Mouse (Mus musculus): ENCODE results near the gene Ddr1. TPM values are rescaled to one million over a fixed set of nuclear protein-coding genes. Genes with fewer than 3 reads are reported as not detected.

Gene Ddr1
- polyA plus RNA-seq, 1 experiment from 2014 or later = 38.2 TPM

DNA sequence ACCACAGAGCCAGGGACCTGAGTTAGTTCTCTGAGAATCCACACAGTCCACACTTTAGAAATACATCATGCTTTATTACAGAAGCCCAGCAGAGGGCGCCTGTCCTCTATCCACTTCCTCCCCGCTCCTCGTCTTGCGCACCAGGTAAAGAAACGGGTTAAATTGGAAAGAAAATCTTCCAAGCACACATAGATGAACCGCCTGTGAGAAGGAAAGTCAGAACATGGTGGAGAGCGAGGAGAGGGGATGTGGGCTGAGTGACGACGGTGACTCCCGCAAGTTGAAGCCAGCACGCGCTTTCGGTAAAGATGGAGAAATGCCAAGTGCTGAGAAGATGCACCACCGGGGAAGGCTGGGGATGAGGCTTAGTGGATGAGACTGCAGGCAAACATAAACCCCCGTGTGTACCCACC lies 68.7 kb downstream of the Ddr1 start:
- Histone ChIP-seq H3K4me1 (ENCODE audit: insufficient read depth) (peaks cover 17% of the 10 kb centered on the region), H3K4me3 (ENCODE audit: low read depth, low read length) (peak overlapping the region; percentile 33), H3K27me3 (ENCODE audit: insufficient read depth, low read length) (no peaks in the 10 kb centered on the region), H3K36me3 (ENCODE audit: insufficient read depth) (no peaks in the 10 kb centered on the region), H3K27ac (ENCODE audit: low read depth) (peak overlapping the region; percentile 77), H3K9ac (peak overlapping the region; percentile 33), H3K4me2 (peak overlapping the region; percentile 69), H3K9me3 (ENCODE audit: low read depth, low read length) (no peaks in the 10 kb centered on the region)
- 1% methylated on average over 15 of the region's 15 CpGs for WGBS
- DNase-seq (peak; percentile 90), ATAC-seq (ENCODE audit: insufficient read depth) (0 out of 2 replicates have a peak, but pooled peaks have one; percentile 30)
- peak; percentile 86 for TF ChIP-seq CTCF (IDR thresholded peaks at IDR 0.05; ENCODE audit: low read depth)

DNA sequence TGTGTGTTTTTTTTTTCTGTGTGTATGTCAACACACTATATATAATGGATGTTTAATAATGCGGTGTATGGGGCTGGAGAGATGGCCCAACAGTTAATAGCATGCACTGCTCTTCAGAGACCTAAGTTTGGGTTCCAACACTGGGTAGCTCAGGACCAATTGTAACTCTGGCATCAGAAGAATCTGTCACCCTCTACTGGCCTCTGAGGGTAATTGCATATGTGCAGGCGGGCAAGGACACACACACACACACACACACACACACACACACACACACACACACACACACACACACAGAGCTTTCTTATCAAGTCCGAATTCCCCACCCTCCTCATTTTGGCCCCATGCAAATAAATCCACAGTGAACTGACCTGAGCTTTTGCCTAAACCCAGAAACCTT lies 69.2 kb downstream of the Ddr1 start:
- Histone ChIP-seq H3K27ac (ENCODE audit: low read depth) (no peak overlapping the region), H3K36me3 (ENCODE audit: insufficient read depth) (no peaks in the 10 kb centered on the region), H3K9ac (no peak overlapping the region), H3K4me2 (no peak overlapping the region), H3K4me3 (ENCODE audit: low read depth, low read length) (no peak overlapping the region), H3K27me3 (ENCODE audit: insufficient read depth, low read length) (no peaks in the 10 kb centered on the region), H3K4me1 (ENCODE audit: insufficient read depth) (peaks cover 17% of the 10 kb centered on the region), H3K9me3 (ENCODE audit: low read depth, low read length) (no peaks in the 10 kb centered on the region)
- DNase-seq (no peak), ATAC-seq (ENCODE audit: insufficient read depth) (no peak)
- 68% methylated on average over 3 of the region's 3 CpGs for WGBS
- peak; percentile 33 for TF ChIP-seq CTCF (IDR thresholded peaks at IDR 0.05; ENCODE audit: low read depth)

DNA sequence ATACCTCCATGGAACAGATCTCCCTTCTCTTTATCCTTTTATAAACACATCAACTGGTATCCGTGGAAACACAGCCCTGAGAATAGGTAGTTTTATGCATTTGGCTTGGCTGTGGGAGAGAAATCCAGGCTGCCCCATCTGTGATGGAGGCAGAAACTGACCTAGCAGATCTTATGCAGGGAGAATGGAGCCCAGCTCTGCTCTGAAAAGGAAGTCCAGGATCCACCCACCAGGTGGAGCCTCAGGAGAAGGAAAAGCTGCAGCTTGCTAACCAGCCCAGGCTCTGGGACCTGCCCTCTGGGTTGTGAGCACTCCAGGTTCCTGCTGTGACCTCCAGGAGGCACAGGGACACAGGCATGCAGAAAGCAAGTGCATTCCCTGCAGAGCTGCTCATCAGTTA lies 70.4 kb downstream of the Ddr1 start:
- H3K4me3 ChIP-seq (ENCODE audit: low read depth, low read length) = no peak overlapping the region
- no peak overlapping the region for H3K4me2 ChIP-seq
- ATAC-seq (ENCODE audit: insufficient read depth) = peak; percentile 39
- peak; percentile 71 for TF ChIP-seq CTCF (IDR thresholded peaks at IDR 0.05; ENCODE audit: low read depth)
- peak overlapping the region; percentile 9; the same call in 1 of the 2 replicates for H3K27ac ChIP-seq (ENCODE audit: low read depth)
- H3K36me3 ChIP-seq (ENCODE audit: insufficient read depth) = no peaks in the 10 kb centered on the region
- DNase-seq = peak; percentile 78
- no peak overlapping the region for H3K9ac ChIP-seq
- H3K4me1 ChIP-seq (ENCODE audit: insufficient read depth) = peaks cover 17% of the 10 kb centered on the region
- WGBS = 15% methylated on average over 1 of the region's 1 CpGs
- H3K9me3 ChIP-seq (ENCODE audit: low read depth, low read length) = no peaks in the 10 kb centered on the region
- H3K27me3 ChIP-seq (ENCODE audit: insufficient read depth, low read length) = no peaks in the 10 kb centered on the region

Other genes with a start within 250 kb of the Ddr1 start
- gene H2-Q10, start 234.5 kb downstream of the Ddr1 start, polyA plus RNA-seq (2014; fragmentation: Nextera tagmentation; extraction: Ambion mirVana) = 0.08 and 0.28 TPM in 2 replicates
- 0.18 TPM in 1 of 2 replicates, not detected in the other for gene Pou5f1, start 198.6 kb downstream of the Ddr1 start, polyA plus RNA-seq (2014; fragmentation: Nextera tagmentation; extraction: Ambion mirVana)
- 83.9 and 89.3 TPM in 2 replicates for gene Tcf19, start 187.8 kb downstream of the Ddr1 start, polyA plus RNA-seq (2014; fragmentation: Nextera tagmentation; extraction: Ambion mirVana)
- 15.2 and 20.3 TPM in 2 replicates for gene Cchcr1, start 187.5 kb downstream of the Ddr1 start, polyA plus RNA-seq (2014; fragmentation: Nextera tagmentation; extraction: Ambion mirVana)
- gene Psors1c2, start 171.4 kb downstream of the Ddr1 start, polyA plus RNA-seq (2014; fragmentation: Nextera tagmentation; extraction: Ambion mirVana) = 0.82 and 0.84 TPM in 2 replicates
- gene Cdsn, start 152.5 kb downstream of the Ddr1 start, polyA plus RNA-seq (2014; fragmentation: Nextera tagmentation; extraction: Ambion mirVana) = 0.07 TPM in 1 of 2 replicates, not detected in the other
- not detected in 2 replicates for gene 2300002M23Rik, start 137.2 kb downstream of the Ddr1 start, polyA plus RNA-seq (2014; fragmentation: Nextera tagmentation; extraction: Ambion mirVana)
- 61.3 and 64.3 TPM in 2 replicates for gene Sfta2, start 103.1 kb downstream of the Ddr1 start, polyA plus RNA-seq (2014; fragmentation: Nextera tagmentation; extraction: Ambion mirVana)
- gene Gm9573, start 78.0 kb downstream of the Ddr1 start, polyA plus RNA-seq (2014; fragmentation: Nextera tagmentation; extraction: Ambion mirVana) = not detected in 2 replicates
- gene Mucl3, start 60.9 kb downstream of the Ddr1 start, polyA plus RNA-seq (2014; fragmentation: Nextera tagmentation; extraction: Ambion mirVana) = 1.0 and 1.4 TPM in 2 replicates
- 22.4 and 24.1 TPM in 2 replicates for gene Vars2, start 37.0 kb downstream of the Ddr1 start, polyA plus RNA-seq (2014; fragmentation: Nextera tagmentation; extraction: Ambion mirVana)
- gene Gtf2h4, start 30.9 kb downstream of the Ddr1 start, polyA plus RNA-seq (2014; fragmentation: Nextera tagmentation; extraction: Ambion mirVana) = 47.4 and 49.3 TPM in 2 replicates
- 5.0 and 7.1 TPM in 2 replicates for gene Ier3, start 117.1 kb upstream of the Ddr1 start, polyA plus RNA-seq (2014; fragmentation: Nextera tagmentation; extraction: Ambion mirVana)
- gene Flot1, start 118.6 kb upstream of the Ddr1 start, polyA plus RNA-seq (2014; fragmentation: Nextera tagmentation; extraction: Ambion mirVana) = 30.9 and 32.5 TPM in 2 replicates
- 1,155 and 1,206 TPM in 2 replicates for gene Tubb5, start 133.7 kb upstream of the Ddr1 start, polyA plus RNA-seq (2014; fragmentation: Nextera tagmentation; extraction: Ambion mirVana)
- 19.5 and 21.6 TPM in 2 replicates for gene Mdc1, start 136.9 kb upstream of the Ddr1 start, polyA plus RNA-seq (2014; fragmentation: Nextera tagmentation; extraction: Ambion mirVana)
- 69.2 and 72.0 TPM in 2 replicates for gene Nrm, start 156.7 kb upstream of the Ddr1 start, polyA plus RNA-seq (2014; fragmentation: Nextera tagmentation; extraction: Ambion mirVana)
- 24.0 and 24.7 TPM in 2 replicates for gene Ppp1r18, start 161.0 kb upstream of the Ddr1 start, polyA plus RNA-seq (2014; fragmentation: Nextera tagmentation; extraction: Ambion mirVana)
- 40.8 and 42.9 TPM in 2 replicates for gene Dhx16, start 175.2 kb upstream of the Ddr1 start, polyA plus RNA-seq (2014; fragmentation: Nextera tagmentation; extraction: Ambion mirVana)
- 21.0 and 25.4 TPM in 2 replicates for gene 2310061I04Rik, start 192.8 kb upstream of the Ddr1 start, polyA plus RNA-seq (2014; fragmentation: Nextera tagmentation; extraction: Ambion mirVana)
- 72.2 and 77.9 TPM in 2 replicates for gene Atat1, start 205.5 kb upstream of the Ddr1 start, polyA plus RNA-seq (2014; fragmentation: Nextera tagmentation; extraction: Ambion mirVana)
- 84.5 and 89.1 TPM in 2 replicates for gene Mrps18b, start 211.8 kb upstream of the Ddr1 start, polyA plus RNA-seq (2014; fragmentation: Nextera tagmentation; extraction: Ambion mirVana)
- 36.3 and 38.5 TPM in 2 replicates for gene Ppp1r10, start 211.8 kb upstream of the Ddr1 start, polyA plus RNA-seq (2014; fragmentation: Nextera tagmentation; extraction: Ambion mirVana)